Mouse (Mus musculus) forebrain, embryonic 15.5 days (tissue): Measurements from ENCODE around the gene Ccl21a. TPM values are rescaled to one million over a fixed set of nuclear protein-coding genes. Genes with fewer than 3 reads are reported as not detected.
"Not testable (repeated sequence)": the region's sequence is repeated elsewhere in the genome, so short reads cannot be mapped to it uniquely, and the experiment has no call there.

Source experiments
- ATAC-seq: fragments of 200-750 bp; cut with Nextera tagmentation; replicated peaks from 2 replicates; pipeline ENCODE4 v1.8.0; 2017; ENCODE audit warnings: mild to moderate bottlenecking, moderate TSS enrichment, moderate library complexity
- H3K27ac ChIP-seq: fragments of 300-500 bp; sonication (generic); replicated peaks from 2 replicates; pipeline ENCODE4 v1.5.1; 2015; ENCODE audit warnings: mild to moderate bottlenecking, inconsistent platforms
- H3K27me3 ChIP-seq: fragments of 300-500 bp; sonication (generic); 2 replicates; pipeline ENCODE4 v1.6.1; 2015; ENCODE audit warnings: inconsistent platforms
- H3K36me3 ChIP-seq: fragments of 300-500 bp; sonication (generic); 2 replicates; pipeline ENCODE4 v1.6.1; 2015; ENCODE audit warnings: mild to moderate bottlenecking, inconsistent platforms
- H3K4me1 ChIP-seq: fragments of 300-500 bp; sonication (generic); 2 replicates; pipeline ENCODE4 v1.6.1; 2015; ENCODE audit warnings: inconsistent platforms
- H3K4me2 ChIP-seq: fragments of 300-500 bp; sonication (generic); replicated peaks from 2 replicates; pipeline ENCODE4 v1.6.1; 2015; ENCODE audit warnings: mild to moderate bottlenecking, inconsistent platforms
- H3K4me3 ChIP-seq: fragments of 300-500 bp; sonication (generic); 2 replicates; pipeline ENCODE4 v1.5.1; 2015; ENCODE audit warnings: mild to moderate bottlenecking, inconsistent platforms
- H3K9ac ChIP-seq: fragments of 300-500 bp; sonication (generic); replicated peaks from 2 replicates; pipeline ENCODE4 v1.6.1; 2015; ENCODE audit warnings: mild to moderate bottlenecking, inconsistent platforms
- H3K9me3 ChIP-seq: fragments of 300-500 bp; sonication (generic); 2 replicates; pipeline ENCODE4 v1.6.1; 2016; ENCODE audit warnings: inconsistent platforms
- WGBS: fragments of 180-500 bp; shearing (Covaris S2); methylation state at CpG from one replicate; pipeline ENCODE4 v1.1.7; 2015; ENCODE audit warnings: mixed read lengths; 5-methylcytosine and 5-hydroxymethylcytosine counted together
- polyA plus RNA-seq: library from polyadenylated mRNA; unstranded; fragments of >200 nt; fragmentation: Nextera tagmentation; extraction: Ambion mirVana; gene quantifications from 2 replicates; pipeline ENCODE4 v1.2.1, GENCODE M21; 2015

Ccl21a gene
- 0.59 and 0.80 TPM in 2 replicates for polyA plus RNA-seq

DNA sequence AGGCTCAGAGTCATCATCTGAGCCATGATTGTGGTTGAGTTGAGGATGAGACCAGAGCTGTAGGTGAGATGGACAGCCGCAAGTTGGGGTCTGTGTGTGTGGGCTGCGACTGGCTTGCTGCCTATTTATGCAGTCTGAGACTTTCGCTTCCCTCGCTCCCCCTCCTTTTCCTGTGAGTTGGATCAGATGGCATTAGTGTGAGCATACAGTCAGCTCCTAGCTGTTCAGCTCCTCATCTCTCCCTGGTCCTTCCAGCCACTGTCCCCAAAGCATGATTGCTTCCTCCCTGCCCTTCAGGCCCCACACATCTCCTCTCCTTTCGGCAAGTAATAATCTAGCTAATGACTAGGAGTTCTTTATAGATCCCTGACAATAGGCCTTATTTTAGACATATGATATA lies at the start of gene Ccl21a:
TSS of gene Ccl21a (minus strand) at position 101 of the 400 bp plus-strand sequence.
- H3K4me2 ChIP-seq, H3K9ac ChIP-seq, H3K27me3 ChIP-seq, ATAC-seq, H3K27ac ChIP-seq, H3K4me1 ChIP-seq, H3K36me3 ChIP-seq, H3K4me3 ChIP-seq, H3K9me3 ChIP-seq: not testable (repeated sequence)
- WGBS = no CpG with 5 or more reads among the region's 5 CpGs

DNA sequence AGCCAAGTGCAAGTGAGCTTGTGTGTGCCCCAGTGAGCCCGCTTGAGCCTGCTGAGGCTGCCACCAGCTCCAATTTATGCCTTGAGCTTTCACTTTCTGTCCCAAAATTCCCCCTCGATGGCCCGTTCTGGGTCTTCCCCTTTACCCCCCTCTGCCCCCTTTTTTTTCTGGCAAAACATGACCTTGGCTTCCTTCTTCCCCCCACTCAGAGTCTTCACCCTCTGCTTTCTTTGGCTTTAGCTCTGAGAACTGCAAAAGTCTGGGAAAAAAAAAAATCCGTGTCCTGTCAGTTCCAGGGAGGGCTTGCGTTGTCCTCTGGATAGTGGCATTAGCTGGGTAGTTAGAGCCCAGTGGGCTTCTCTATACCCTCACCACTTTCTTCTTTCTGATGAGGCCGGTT lies 17.3 kb downstream of the Ccl21a start, which contains the start of gene Ccl19:
TSS of gene Ccl19 (minus strand) at position 101 of the 400 bp plus-strand sequence.
- ATAC-seq, H3K27me3 ChIP-seq, H3K4me3 ChIP-seq, H3K9ac ChIP-seq, H3K9me3 ChIP-seq, H3K36me3 ChIP-seq, H3K27ac ChIP-seq, H3K4me2 ChIP-seq, H3K4me1 ChIP-seq: not testable (repeated sequence)
- WGBS = no CpG with 5 or more reads among the region's 6 CpGs

DNA sequence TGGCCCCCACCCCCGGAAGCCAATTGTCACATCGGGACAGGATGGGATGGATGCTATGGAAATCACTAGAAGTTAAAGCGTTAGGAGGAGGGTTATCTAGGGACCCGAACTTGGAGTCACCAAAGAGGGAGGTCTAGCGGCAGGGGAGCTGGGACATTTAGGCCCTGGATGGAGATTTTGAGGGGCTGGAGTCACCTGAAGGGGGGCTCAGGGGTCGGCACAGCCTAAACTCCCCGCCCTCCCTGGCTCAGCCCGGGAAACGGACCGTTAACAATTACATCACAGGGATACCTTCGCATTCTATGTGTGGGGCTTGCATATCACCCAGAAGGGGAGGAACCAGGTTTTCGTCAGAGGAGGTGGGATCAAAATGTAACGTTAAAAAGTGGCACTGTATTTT lies 38.5 kb downstream of the Ccl21a start, which contains the start of gene 4930578G10Rik:
TSS of gene 4930578G10Rik (plus strand) at position 301 of the 400 bp plus-strand sequence.
- not testable (repeated sequence) for H3K27ac ChIP-seq, ATAC-seq
- WGBS = no CpG with 5 or more reads among the region's 13 CpGs

More for the DNA sequence above, 38.5 kb downstream of the Ccl21a start, which contains the start of gene 4930578G10Rik:
- not testable (repeated sequence) for H3K9ac ChIP-seq, H3K4me3 ChIP-seq, H3K27me3 ChIP-seq, H3K9me3 ChIP-seq, H3K36me3 ChIP-seq, H3K4me2 ChIP-seq, H3K4me1 ChIP-seq

Other genes with a start within 250 kb of the Ccl21a start
- not detected in 2 replicates for gene Fam205a2, start 245.8 kb downstream of the Ccl21a start, polyA plus RNA-seq
- not detected in 2 replicates for gene Gm10591, start 161.8 kb downstream of the Ccl21a start, polyA plus RNA-seq
- not detected in 2 replicates for gene Gm2564, start 144.3 kb downstream of the Ccl21a start, polyA plus RNA-seq
- not detected in 2 replicates for gene Ccl27b, start 118.7 kb downstream of the Ccl21a start, polyA plus RNA-seq
- gene Il11ra2, start 112.1 kb downstream of the Ccl21a start, polyA plus RNA-seq = not detected in 2 replicates
- 0.70 and 0.98 TPM in 2 replicates for gene 4930578G10Rik, start 38.4 kb downstream of the Ccl21a start, polyA plus RNA-seq
- 0.43 and 0.51 TPM in 2 replicates for gene Ccl19, start 17.4 kb downstream of the Ccl21a start, polyA plus RNA-seq
- gene Fam205a1, start 79.9 kb upstream of the Ccl21a start, polyA plus RNA-seq = 0.05 TPM in 1 of 2 replicates, not detected in the other
- gene Gm12394, start 82.8 kb upstream of the Ccl21a start, polyA plus RNA-seq = 0.41 and 0.51 TPM in 2 replicates
- gene Fam205c, start 100.2 kb upstream of the Ccl21a start, polyA plus RNA-seq = 1.6 and 1.8 TPM in 2 replicates
- gene Phf24, start 142.7 kb upstream of the Ccl21a start, polyA plus RNA-seq = 20.5 and 22.2 TPM in 2 replicates
- gene Dnajb5, start 175.8 kb upstream of the Ccl21a start, polyA plus RNA-seq = 49.3 and 55.1 TPM in 2 replicates
- gene 1700022I11Rik, start 195.6 kb upstream of the Ccl21a start, polyA plus RNA-seq = 0.41 TPM in 2 replicates
- 505 and 521 TPM in 2 replicates for gene Vcp, start 226.5 kb upstream of the Ccl21a start, polyA plus RNA-seq
- 28.1 and 29.9 TPM in 2 replicates for gene Fancg, start 236.5 kb upstream of the Ccl21a start, polyA plus RNA-seq